Mouse (Mus musculus) embryo, embryonic 11 days (tissue): Measurements from ENCODE around the gene Cenpk.
"Not testable (repeated sequence)": the region's sequence is repeated elsewhere in the genome, so short reads cannot be mapped to it uniquely, and the experiment has no call there.

Experiments
- DNase-seq: peaks from one replicate; pipeline ENCODE4 v3.0.0-alpha.2; 2015

Gene Cenpk

DNA sequence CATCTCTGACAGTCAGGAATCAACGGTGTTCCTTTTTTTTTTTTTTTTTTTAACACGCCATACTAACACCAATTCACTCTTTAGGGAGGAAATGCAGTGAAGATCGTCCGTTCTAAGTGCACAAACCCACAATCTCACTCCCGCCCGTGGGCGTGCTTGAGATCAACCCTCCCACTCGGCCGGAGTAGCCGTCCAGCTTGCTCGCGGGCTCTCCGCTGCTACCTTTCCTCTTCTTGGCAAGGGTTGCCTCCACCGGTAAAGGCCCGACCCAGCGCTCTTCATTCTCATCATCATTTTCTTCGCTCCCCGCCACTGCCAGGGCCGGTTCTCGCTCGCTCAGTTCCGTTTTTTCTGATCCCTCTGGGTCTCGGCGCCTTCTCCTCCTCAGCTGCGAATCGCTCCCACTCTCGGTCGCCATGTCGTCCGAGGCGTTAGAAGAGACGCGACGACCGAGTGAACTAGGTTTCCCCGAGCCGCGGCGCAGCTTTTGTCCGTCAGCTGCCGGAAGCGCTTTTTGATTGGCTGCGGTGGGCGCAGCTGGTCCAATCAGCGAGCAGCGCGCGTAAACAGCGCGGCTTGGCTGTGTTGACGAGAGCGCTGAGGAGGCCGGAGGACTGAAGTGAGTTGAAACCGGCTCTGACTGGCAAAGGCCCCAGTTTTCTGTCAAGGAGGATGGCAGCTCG, at the start of gene Cenpk, which contains the start of gene Ppwd1:
Gene Cenpk (plus strand): TSS at position 228 of the 683 bp plus-strand sequence.
Gene Ppwd1 (minus strand): TSS at position 460 of the 683 bp plus-strand sequence.
- DNase-seq = peak; percentile 99

DNA sequence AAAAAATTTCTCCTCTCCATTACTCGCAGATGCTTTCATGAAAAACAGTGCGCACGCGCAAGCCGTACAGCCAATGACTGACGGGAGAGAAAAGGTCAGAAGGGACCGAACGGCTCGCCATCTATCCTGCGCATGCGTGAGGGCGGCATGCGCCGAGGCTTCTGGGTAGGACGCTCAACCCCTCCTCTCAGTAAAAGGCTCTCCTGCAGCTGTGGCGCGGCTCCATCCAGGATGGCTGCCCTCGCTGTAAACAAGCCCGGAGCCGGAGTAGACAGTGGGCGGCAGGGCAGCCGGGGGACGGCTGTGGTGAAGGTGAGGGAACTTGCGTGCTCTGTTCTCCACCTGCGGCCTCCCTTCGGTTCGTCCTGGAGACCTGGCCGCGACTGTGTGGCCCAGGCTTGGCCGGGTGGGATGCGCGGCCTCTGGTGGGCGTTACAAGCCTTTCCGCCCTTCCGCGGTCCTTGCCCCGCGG, 49.7 kb upstream of the Cenpk start, which contains the start of gene Trim23:
Gene Trim23 (plus strand): TSS at position 148 of the 472 bp plus-strand sequence.
- DNase-seq = peak; percentile 100

DNA sequence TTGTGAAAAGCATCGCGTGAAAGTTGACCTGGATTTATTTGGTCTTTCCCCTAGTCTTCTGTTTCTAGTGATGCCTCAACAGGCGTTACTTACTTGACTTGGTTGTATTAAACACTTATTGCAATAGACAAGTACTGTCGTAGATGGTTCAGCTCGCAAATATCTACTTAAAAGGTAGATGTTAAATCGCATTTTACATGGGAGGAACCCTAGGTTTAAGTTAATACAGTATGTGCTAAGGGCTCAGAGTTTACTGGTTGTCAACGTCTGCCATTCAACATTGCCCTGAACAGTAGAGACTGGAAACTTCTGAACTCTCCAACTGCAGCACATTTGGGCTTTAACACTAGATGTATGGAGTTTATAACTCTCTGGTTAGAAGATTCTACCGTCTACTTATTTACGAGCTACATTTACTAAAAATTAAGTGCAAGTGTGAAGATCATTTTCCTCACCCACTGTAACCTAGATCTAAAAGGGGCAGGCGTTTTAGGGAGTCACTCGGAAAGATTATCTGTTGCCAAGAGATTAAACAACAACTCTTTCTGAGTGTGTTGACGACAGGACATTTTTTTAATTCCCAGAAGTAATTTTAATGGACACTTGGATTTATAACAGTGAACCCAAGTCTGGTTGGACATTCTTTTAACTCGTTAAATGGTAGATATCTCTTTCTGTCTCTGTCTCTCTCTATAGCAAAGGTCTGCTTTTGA, 49.1 kb upstream of the Cenpk start:
- no peak for DNase-seq

DNA sequence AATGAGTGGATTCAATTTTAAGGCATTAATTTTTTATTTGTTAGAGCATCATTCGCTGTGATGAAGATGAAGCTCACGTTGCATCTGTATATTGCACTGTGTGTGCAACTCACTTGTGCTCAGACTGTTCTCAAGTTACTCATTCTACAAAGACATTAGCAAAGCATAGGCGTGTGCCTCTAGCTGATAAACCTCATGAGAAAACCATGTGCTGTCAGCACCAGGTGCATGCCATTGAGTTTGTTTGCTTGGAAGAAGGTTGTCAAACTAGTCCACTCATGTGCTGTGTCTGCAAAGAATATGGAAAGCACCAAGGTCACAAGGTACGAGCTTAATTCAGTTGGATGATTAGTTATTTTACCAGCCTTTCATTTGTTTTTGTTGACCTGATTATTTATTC, 41.1 kb upstream of the Cenpk start:
- DNase-seq = no peak

DNA sequence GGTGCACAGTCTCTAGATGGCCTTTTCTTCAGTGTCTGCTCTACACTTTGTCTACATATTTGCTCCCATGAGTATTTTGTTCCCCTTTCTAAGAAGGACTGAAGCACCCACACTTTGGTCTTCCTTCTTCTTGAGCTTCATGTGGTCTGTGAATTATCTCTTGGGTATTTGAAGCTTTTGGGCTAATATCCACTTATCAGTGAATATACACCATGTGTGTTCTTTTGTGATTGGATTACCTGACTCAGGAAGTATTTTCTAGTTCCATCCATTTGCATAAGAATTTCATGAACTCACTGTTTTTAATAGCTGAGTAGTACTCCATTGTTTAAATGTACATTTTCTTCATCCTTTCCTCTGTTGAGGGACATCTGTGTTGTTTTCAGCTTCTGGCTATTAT, 32.5 kb upstream of the Cenpk start:
- DNase-seq = not testable (repeated sequence)

DNA sequence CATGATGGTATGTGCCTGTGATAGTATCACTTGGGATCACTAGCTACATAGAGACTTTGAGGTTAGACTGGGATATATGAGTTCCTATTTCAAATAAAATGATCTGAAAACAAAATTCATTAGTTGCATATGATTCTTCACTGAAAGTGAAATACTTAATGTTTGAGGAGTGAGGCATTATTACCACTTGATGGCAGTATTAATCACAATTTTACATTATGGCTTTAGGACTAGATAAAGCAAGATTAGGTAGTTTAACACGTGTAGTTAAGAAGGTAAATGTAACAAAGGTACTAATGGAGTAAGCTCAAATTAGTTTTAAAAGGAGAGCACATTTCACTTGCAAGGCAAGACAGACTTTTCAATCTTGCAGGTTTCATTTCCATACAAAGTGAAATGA, 24.1 kb upstream of the Cenpk start:
- no peak for DNase-seq

DNA sequence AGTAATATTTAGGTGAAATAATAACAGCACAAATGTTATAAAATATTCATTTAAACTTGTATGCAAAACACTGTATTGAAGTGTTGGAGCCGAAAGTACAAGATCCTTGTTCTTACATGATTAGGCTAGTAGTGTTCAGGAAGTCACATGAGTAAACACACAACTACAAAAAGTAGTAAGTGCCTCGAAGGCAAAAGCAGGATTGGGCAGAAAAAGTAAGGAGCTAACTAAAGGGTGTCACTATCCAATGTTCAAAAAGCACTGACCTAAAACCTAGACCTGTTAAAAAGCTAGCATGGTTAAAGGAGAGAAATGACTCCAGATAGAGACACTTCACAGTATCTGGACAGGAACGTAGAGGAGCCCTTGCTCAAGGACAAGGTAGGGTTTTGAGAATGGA, 933 bp upstream of the Cenpk start:
- no peak for DNase-seq

DNA sequence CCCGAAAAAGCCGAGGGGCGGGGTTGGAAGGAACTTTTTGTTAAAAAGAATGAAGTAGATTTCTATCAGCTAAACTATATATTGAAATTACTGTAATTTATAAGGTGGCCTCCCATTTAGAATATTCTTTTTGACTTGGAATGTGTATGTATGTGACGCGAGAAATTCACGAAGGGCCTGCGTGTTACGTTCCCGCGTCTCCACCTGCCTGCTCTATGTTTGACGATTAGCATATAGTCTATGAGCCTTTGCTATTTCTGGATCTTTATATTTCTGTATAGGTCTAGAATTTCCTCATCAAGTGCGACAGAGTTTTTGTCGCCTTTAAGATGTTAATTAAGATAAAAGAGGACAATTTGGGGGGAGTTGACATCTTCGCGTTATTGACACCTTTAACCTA, 770 bp downstream of the Cenpk start:
- DNase-seq = peak; percentile 57

DNA sequence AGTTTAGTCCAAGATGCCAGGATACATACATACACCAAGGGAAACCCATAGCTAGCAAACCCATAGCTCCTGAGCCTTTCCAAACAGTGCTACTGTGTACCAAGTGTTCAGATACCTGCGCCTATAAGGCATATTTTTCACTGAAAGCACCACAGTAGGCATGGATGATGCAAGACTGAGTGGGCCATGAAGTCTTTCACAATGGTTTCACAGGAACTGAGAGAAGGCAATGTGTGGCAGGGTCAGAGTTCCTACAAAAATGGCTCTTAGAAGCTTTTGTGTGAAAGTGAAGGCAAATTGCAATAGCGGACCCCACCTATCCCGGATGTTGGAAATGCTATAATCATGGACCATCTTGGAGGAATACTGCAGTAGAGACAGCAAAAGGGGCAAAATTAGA, 30.6 kb downstream of the Cenpk start:
- no peak for DNase-seq

DNA sequence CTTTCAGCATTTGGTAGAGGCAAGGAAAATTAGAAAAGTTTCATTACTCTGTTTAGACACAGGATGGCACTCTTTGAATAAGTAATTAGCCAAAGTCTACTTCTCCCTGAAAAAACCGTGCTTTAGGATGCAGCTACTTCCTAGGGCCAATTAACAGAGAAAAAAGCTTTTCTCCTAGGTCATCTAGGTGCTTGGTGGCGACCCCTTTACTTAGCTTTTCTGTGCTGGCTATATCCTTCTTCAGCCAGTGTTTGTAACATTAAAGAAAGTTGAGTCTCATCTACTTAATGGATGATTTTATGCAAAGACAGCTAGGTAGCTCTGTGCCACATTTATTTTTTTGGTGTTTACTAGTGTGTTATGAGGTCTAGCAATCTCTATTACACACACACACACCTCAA, 56.6 kb downstream of the Cenpk start:
- peak; percentile 68 for DNase-seq

DNA sequence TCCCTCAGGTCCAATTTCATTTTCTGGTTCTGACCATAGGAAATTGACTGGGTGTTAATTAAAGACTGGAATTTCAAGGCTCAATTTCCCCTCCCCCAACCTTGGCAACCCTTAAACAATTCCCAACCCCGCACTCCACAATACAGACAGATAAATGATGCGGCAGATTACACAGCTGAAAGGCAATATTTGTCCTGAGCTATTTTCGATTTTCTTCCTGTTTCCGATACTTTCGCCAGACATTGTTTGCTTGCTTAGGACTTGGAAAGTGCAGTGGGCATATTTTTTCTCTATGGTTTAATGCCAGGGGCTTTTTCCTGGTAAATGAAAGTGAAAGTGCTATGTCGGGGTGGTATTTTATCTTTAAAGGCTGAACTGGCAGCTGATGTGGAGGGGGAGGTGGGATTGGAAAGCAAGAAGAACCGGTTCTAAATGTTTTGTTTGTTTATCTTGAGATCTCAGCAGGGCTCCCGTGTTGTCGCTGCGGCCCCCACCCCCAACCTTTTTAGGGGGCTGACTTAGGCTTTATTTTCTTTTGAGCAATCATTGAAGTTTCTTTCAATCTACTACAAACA, 57.4 kb downstream of the Cenpk start:
- peak; percentile 34 for DNase-seq

DNA sequence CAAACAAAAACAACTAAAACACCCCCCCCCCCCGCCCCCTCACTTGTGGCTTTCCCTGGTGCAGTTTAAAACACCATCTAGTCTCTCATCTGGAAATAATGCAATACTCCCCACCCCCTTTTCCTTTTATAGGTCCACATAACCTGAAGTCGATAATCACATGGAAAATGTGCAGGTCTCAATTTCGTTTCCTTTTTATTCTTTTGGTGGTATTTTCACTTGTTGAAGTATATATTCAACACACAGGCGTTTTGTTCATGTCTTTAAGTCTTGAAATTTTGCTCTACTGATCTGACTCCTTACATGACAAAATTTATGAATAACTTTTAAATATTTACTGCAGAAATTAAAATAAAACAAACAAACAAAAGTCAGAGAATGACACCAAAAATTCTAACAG, 57.9 kb downstream of the Cenpk start:
- peak; percentile 15 for DNase-seq

DNA sequence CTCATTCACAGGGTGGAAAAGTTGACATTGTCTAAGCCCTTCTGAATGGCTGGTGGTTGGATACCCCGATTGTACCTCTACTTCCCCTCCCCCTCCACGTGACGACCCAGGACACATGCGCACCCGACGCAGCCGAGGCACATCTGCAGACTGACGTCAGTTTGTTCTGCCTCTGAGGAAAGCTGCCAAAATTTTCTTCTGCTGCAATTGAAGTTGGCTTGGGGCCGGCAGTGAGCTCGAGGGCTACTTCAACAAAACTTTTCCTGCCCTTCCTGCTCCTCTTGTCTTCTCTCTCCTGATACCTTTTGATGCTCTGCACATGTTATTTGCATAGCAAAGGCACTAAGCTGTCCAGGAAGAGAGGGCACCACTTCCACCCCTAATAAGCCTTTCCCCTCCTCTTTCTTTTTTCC, 58.5 kb downstream of the Cenpk start:
- peak; percentile 94 for DNase-seq

DNA sequence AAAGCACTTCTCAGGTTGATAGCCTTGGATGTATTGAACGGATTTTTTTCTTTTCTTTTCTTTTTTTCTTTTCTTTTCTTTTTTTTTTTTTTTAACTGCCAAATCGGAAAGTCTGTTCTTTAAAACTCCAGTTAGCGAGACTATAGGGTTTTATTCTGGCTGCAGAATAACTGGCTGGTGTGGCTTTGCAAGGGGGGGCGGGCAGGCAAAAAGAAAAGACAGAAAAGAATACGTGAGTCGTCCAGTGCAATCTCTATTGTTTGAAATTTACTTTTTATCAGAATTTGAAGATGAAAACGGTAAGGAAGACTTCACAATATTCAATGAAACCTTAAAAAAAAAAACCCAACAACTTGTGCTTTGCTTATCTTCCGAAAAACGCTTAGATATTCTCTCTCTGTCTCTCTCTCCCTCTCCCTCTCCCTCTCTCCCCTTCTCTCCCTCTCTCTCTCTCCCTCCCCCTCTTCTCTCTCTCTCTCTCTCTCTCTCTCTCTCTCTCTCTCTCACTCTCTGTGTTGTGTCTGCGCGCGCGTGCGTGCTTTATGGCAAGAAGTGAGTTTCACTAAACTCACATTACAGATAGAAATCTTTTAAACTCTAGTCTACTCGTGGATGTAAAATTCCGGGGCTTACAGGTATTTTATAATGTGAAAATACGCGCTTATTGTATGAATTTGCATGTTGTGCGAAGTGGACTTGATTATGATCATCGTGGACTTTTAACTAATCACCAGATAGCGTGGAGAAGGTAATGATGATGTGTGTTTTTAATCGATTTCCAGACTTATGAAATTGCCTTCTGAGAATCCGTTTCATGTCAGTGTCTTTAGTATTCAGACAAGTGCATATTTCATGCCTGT, 59.2 kb downstream of the Cenpk start, which contains the start of gene Adamts6:
Gene Adamts6 (plus strand): TSS at position 470 of the 860 bp plus-strand sequence.
- peak; percentile 59 for DNase-seq

DNA sequence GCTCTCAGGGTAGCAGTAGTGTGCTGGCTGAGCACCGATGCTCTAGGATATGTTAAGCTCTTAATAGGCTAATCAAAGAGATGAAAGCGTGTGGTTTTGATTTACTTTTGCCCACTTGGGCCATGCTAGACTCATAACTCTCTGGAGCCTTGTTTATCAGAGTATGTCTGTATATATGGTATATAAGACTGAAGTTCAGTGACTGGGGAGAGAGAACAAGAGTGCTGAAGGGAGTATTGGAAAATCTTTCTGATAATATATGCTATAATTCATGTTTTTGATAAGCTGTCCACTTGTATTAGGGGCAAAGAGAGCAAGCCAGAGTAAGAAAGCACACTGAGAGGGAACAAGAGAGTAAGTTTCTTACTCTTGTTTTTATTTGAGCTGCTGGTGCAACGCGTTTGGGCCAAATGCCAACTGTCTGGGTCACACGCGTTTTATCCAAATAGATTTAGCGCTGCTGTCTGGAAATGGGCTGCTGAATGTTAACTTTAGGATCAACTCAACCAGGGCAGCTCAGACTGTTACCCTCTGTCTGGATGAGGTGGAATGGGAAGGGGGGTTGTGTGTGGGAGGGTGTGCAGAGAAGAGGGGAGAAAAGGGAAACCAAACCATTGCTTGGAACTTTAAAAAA, 59.9 kb downstream of the Cenpk start:
- DNase-seq = peak; percentile 70

DNA sequence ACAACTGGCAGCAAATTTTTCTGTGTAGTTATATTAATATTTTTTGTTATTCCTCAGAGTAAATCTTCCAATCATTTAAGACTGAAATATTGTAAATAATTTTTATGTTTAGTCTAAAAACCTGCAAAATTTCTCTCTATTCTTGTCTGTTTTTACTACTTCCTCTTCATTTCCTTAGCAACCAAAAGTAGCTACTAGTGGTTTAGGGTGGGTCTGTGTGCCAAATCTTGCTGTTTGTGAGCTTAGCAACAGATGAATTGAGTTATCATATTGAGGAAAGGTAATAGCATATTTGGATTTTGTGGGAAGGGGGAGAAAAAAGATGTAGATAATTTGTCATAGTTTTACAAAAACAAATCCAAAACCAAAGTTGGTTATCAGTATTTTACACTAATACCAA, 60.8 kb downstream of the Cenpk start:
- no peak for DNase-seq

DNA sequence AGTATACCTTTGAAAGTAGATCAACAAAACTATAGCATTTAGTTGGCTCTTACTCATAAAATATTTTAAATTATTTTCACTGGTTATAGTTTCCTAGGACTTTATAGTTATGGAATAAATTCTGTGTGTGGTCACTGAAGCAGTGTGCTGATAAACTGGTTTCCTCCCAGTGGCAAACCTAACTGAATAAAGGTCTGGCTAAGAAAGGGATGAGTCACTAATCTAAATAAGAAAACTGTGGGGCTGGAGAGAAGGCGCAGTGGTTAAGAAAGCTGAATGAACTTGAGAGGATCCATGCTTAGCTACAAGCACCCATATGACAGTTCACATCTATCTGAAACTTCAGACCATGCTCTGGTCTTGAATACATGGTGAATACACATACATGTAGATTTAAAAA, 67.1 kb downstream of the Cenpk start:
- DNase-seq = no peak
